Mouse (Mus musculus) megakaryocyte, embryonic 14.5 days (primary cell): ENCODE measurements at regions not wholly inside any gene's neighbourhood (a gene's known extent, or its start where the extent isn't known, plus 50 kb on each side); places are given as distances from the start of the nearest gene placed in this dataset.

Experiments
- FLI1 ChIP-seq: IDR thresholded peaks from 2 replicates; pipeline ENCODE4 v1.6.1; 2012; ENCODE audit warnings: low read length, inconsistent platforms, mixed read lengths
- GATA1 ChIP-seq: IDR thresholded peaks from 3 replicates; pipeline ENCODE4 v1.6.1; 2012; ENCODE audit warnings: mixed read lengths, low read length, inconsistent platforms, borderline replicate concordance

DNA sequence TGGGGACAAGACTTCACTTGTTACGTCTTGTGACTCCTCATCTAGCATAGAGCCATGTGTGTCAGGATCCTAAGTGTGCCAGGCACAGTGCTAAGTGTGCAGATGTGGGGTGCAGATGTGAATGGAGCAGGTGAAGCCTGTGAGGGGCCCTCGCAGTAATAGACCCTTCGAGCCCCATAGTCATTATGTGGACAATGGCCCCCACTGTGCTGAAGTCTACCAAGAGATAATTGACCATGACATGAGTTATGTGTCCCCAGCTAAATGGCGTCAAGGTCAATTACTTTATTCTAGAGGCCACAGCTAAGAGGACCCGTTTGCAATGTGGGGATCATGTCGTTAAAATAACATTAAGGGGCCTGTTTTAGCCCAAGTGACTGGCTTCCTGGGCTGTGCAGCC lies 245.0 kb downstream of the Hlx start:
- TF ChIP-seq GATA1 = no peak
- TF ChIP-seq FLI1 = no peak
